Mouse (Mus musculus): Measurements from ENCODE around the gene Cfap58. TPM values are rescaled to one million over a fixed set of nuclear protein-coding genes. Genes with fewer than 3 reads are reported as not detected.

Gene Cfap58
- total RNA-seq, 2 experiments from 2014 or later: not detected

Small RNA genes within 50 kb of the gene (microRNA-seq; reads per million reads assigned to microRNA genes)
- gene Gm22240: 0 reads per million in 2 experiments

Other genes starting within 250 kb of the Cfap58 start
- 1 to 10 TPM in 1 of 2 experiments, under 1 TPM in 1; 0.65 to 1.3 TPM for gene Col17a1, start 245.6 kb upstream of the Cfap58 start, total RNA-seq (2021)
- gene Sfr1, start 206.0 kb upstream of the Cfap58 start, total RNA-seq (2021): 10 to 100 TPM; 82.2 to 89.8 TPM
- 10 to 100 TPM; 28.1 to 30.1 TPM for gene Gsto1, start 82.7 kb upstream of the Cfap58 start, total RNA-seq (2021)
- 1 to 10 TPM; 1.2 to 1.4 TPM for gene Gsto2, start 72.1 kb upstream of the Cfap58 start, total RNA-seq (2021)
- gene Cfap43, start 18.4 kb upstream of the Cfap58 start, total RNA-seq (2021): not detected
- gene Itprip, start 18.4 kb upstream of the Cfap58 start, total RNA-seq (2021): 1 to 10 TPM; 1.8 to 1.9 TPM